Mouse (Mus musculus) cerebellum, adult 9-11 months (tissue): ENCODE results near the gene Ift20.
A peak's percentile ranks its signal among the peaks of the same experiment; 100 is the strongest.

ENCODE experiments used
- DNase-seq: peaks from one replicate; pipeline ENCODE4 v3.0.0; 2022

Ift20 gene

GRCm38 (mm10) chr11:78536080-78536689 lies at the start of gene Ift20, which contains the start of gene Tnfaip1:
TSS of gene Ift20 (plus strand) at chr11:78536361.
TSS of gene Tnfaip1 (minus strand) at chr11:78536332.
- peak; percentile 98 for DNase-seq

- DNase-seq = peak; percentile 81
Observed at GRCm38 (mm10) chr11:78488168-78488567, 48.0 kb upstream of the Ift20 start.

GRCm38 (mm10) chr11:78490781-78491241 lies 45.4 kb upstream of the Ift20 start:
- DNase-seq = peak; percentile 78

- no peak for DNase-seq
Observed at GRCm38 (mm10) chr11:78495904-78496303, 40.3 kb upstream of the Ift20 start.

- DNase-seq = peak; percentile 79
Observed at GRCm38 (mm10) chr11:78497071-78497541, 39.1 kb upstream of the Ift20 start.

GRCm38 (mm10) chr11:78497544-78498522 lies 38.3 kb upstream of the Ift20 start, which contains the start of gene Sarm1:
TSS of gene Sarm1 (minus strand) at chr11:78497754.
- DNase-seq = peak; percentile 99

GRCm38 (mm10) chr11:78499004-78499403 lies 37.2 kb upstream of the Ift20 start, which contains the start of gene Vtn:
TSS of gene Vtn (plus strand) at chr11:78499091.
- DNase-seq = peak; percentile 60

- DNase-seq = peak; percentile 53
Observed at GRCm38 (mm10) chr11:78499543-78499942, 36.6 kb upstream of the Ift20 start.

- DNase-seq = peak; percentile 42
Observed at GRCm38 (mm10) chr11:78500623-78501202, 35.4 kb upstream of the Ift20 start.

- peak; percentile 55 for DNase-seq
Observed at GRCm38 (mm10) chr11:78501529-78501928, 34.6 kb upstream of the Ift20 start.

GRCm38 (mm10) chr11:78502909-78503650 lies 33.1 kb upstream of the Ift20 start, which contains the start of gene Sebox:
TSS of gene Sebox (plus strand) at chr11:78503447.
- DNase-seq = peak; percentile 94

- DNase-seq = no peak
Observed at GRCm38 (mm10) chr11:78505430-78505829, 30.7 kb upstream of the Ift20 start.

- no peak for DNase-seq
Observed at GRCm38 (mm10) chr11:78509148-78509547, 27.0 kb upstream of the Ift20 start.

- peak; percentile 90 for DNase-seq
Observed at GRCm38 (mm10) chr11:78512025-78512957, 23.9 kb upstream of the Ift20 start, which contains the start of the genes Tmem199 and Poldip2. TSS of gene Tmem199 (minus strand) at chr11:78512172. TSS of gene Poldip2 (plus strand) at chr11:78512193.

GRCm38 (mm10) chr11:78513106-78513790 lies 22.9 kb upstream of the Ift20 start:
- no peak for DNase-seq

GRCm38 (mm10) chr11:78515549-78516325 lies 20.4 kb upstream of the Ift20 start:
- DNase-seq = no peak

- DNase-seq = no peak
Observed at GRCm38 (mm10) chr11:78518931-78519330, 17.2 kb upstream of the Ift20 start.

GRCm38 (mm10) chr11:78521880-78522279 lies 14.3 kb upstream of the Ift20 start:
- no peak for DNase-seq

- no peak for DNase-seq
Observed at GRCm38 (mm10) chr11:78522481-78522997, 13.6 kb upstream of the Ift20 start.
